ENCODE assay signal across 8 mouse cellular contexts in genomic region chr4:3049972-3050846, GRCm38 (mm10).
A peak's percentile ranks its signal among the peaks of the same experiment; 100 is the strongest.
DNase-seq lines count a peak whose midpoint lies in the region; ATAC-seq and TF ChIP-seq lines count a peak whose summit lies in the region.

No protein-coding gene starts in this region.

- peaks cover 55% of the 10 kb centered on the region for H3K9me3 ChIP-seq in liver, embryonic 11.5 days (ENCODE audit: control insufficient read depth, low read length)
- peaks cover 53% of the 10 kb centered on the region for H3K9me3 ChIP-seq in stomach, embryonic 14.5 days (ENCODE audit: control insufficient read depth, low read depth, low read length)

- ATAC-seq in liver, embryonic 11.5 days (replicated peaks; ENCODE audit: low FRiP score): peak; percentile 48
- peak; percentile 12 for ATAC-seq in stomach, embryonic 14.5 days (ENCODE audit: insufficient number of reproducible peaks, insufficient read depth, low FRiP score, low read depth)

- no peaks in the 10 kb centered on the region for H3K36me3 ChIP-seq in liver, embryonic 11.5 days (ENCODE audit: control insufficient read depth, insufficient read depth, low read length)
- H3K36me3 ChIP-seq in stomach, embryonic 14.5 days (ENCODE audit: control insufficient read depth, insufficient read depth, low read length): no peaks in the 10 kb centered on the region

- no peak overlapping the region for H3K4me2 ChIP-seq in liver, embryonic 11.5 days
- H3K4me2 ChIP-seq in stomach, embryonic 14.5 days (replicated peaks; ENCODE audit: low read depth, low read length): no peak overlapping the region

- no peaks in the 10 kb centered on the region for H3K27me3 ChIP-seq in liver, embryonic 11.5 days (replicated peaks; ENCODE audit: control insufficient read depth, insufficient read depth, low read length)
- no peaks in the 10 kb centered on the region for H3K27me3 ChIP-seq in stomach, embryonic 14.5 days (ENCODE audit: control insufficient read depth, insufficient read depth, low read length)

- H3K27ac ChIP-seq in gastrocnemius, adult 2 months: no peak overlapping the region
- no peak overlapping the region for H3K27ac ChIP-seq in liver, embryonic 11.5 days (ENCODE audit: low read depth, low read length)
- no peak overlapping the region for H3K27ac ChIP-seq in stomach, embryonic 14.5 days (ENCODE audit: low read length)

- no peak overlapping the region for H3K9ac ChIP-seq in liver, embryonic 11.5 days (ENCODE audit: low read depth, low read length)
- H3K9ac ChIP-seq in stomach, embryonic 14.5 days (replicated peaks; ENCODE audit: low read depth, low read length): no peak overlapping the region

- intact Hi-C loops in gastrocnemius, adult 2 months (cut with DNase I): no loop called here

- TF ChIP-seq CTCF in gastrocnemius, adult 2 months (IDR thresholded peaks at IDR 0.05): no peak

- H3K4me3 ChIP-seq in gastrocnemius, adult 2 months: no peak overlapping the region
- H3K4me3 ChIP-seq in liver, embryonic 11.5 days (ENCODE audit: low read depth, low read length): no peak overlapping the region
- no peak overlapping the region for H3K4me3 ChIP-seq in stomach, embryonic 14.5 days (ENCODE audit: low read depth, low read length)

- no peaks in the 10 kb centered on the region for H3K4me1 ChIP-seq in liver, embryonic 11.5 days (replicated peaks; ENCODE audit: control insufficient read depth, insufficient read depth, low read length)
- no peaks in the 10 kb centered on the region for H3K4me1 ChIP-seq in stomach, embryonic 14.5 days (ENCODE audit: control insufficient read depth, insufficient read depth, low read length)

- WGBS in liver, embryonic 11.5 days: 55% methylated on average over 2 of the region's 2 CpGs
- WGBS in stomach, embryonic 14.5 days: 52% methylated on average over 2 of the region's 2 CpGs

- peak; percentile 1 for DNase-seq in gastrocnemius, adult 2 months
- no peak for DNase-seq in gastrocnemius, postnatal 25 days
- peak; percentile 2 for DNase-seq in urinary bladder, postnatal 14 days (ENCODE audit: low spot score)
- no peak for DNase-seq in urinary bladder, postnatal 10 days (ENCODE audit: low spot score)
- no peak for DNase-seq in liver, embryonic 11.5 days (ENCODE audit: low spot score)
- DNase-seq in cerebellum, postnatal 14 days: no peak
- no peak for DNase-seq in cerebellum, postnatal 10 days

Comparison
In these comparisons a context has a peak if more than half of its experiments do, and no peak if none do; other contexts are left out.
1. DNase-seq: peak in gastrocnemius, adult 2 months (single experiment) and urinary bladder, postnatal 14 days (single experiment); none in gastrocnemius, postnatal 25 days (single experiment), urinary bladder, postnatal 10 days (single experiment), liver, embryonic 11.5 days (single experiment), cerebellum, postnatal 14 days (0 of 2) and cerebellum, postnatal 10 days (0 of 2).